Mouse (Mus musculus): ENCODE measurements around the gene Afg3l1. TPM values are rescaled to one million over a fixed set of nuclear protein-coding genes. Genes with fewer than 3 reads are reported as not detected.

Afg3l1 gene
- total and polyA plus RNA-seq, 2 experiments: 22.8 to 37.8 TPM

DNA sequence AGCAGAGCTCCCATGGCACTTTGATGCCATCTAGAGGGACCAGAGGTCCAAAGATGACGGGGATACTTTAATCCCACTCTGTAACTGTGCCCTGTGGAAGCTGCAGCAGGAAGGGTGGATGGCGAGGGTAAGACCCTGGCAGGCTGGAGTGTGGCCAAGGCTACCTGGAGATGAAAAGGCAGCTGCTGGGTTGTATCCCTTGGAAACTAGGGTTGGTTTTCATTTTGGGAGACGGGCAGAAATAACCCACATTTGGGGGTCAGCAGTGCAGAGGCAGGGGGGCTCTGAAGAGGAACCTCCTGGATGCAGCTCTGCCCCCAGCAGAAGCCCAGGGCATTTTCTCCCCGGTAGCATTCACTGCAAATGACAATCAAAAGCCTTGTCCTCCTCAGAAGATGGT lies 27.6 kb downstream of the Afg3l1 start:
- no peaks in the 10 kb centered on the region for H3K4me1 ChIP-seq (ENCODE audit: control insufficient read depth, insufficient read depth, low read length)
- H3K9ac ChIP-seq (ENCODE audit: low read depth, low read length): no peak overlapping the region
- H3K27ac ChIP-seq (replicated peaks; ENCODE audit: insufficient read depth, low read depth, low read length): no peak overlapping the region
- no peaks in the 10 kb centered on the region for H3K79me2 ChIP-seq (ENCODE audit: control insufficient read depth, insufficient read depth, low read length)
- no peak for TF ChIP-seq CTCF (IDR thresholded peaks at IDR 0.05; ENCODE audit: low read depth, low read length)
- TF ChIP-seq POLR2A (IDR thresholded peaks at IDR 0.05; ENCODE audit: extremely low read depth, insufficient read depth, low read length): no peak
- no peaks in the 10 kb centered on the region for H3K27me3 ChIP-seq (ENCODE audit: control insufficient read depth, insufficient read depth, low read length)
- no peak for DNase-seq (ENCODE audit: extremely low read depth, low read depth, low spot score)
- H3K4me3 ChIP-seq (ENCODE audit: insufficient read depth, low read depth, low read length): no peak overlapping the region
- H3K36me3 ChIP-seq (ENCODE audit: control insufficient read depth, insufficient read depth, low read length): peaks cover 17% of the 10 kb centered on the region; the same call in 1 of the 2 replicates
- WGBS: 91% methylated on average over 4 of the region's 4 CpGs

- H3K36me3 ChIP-seq (ENCODE audit: control insufficient read depth, insufficient read depth, low read length): peaks cover 16% of the 10 kb centered on the region; the same call in 1 of the 2 replicates
- H3K4me1 ChIP-seq (ENCODE audit: control insufficient read depth, insufficient read depth, low read length): no peaks in the 10 kb centered on the region
- TF ChIP-seq POLR2A (IDR thresholded peaks at IDR 0.05; ENCODE audit: extremely low read depth, insufficient read depth, low read length) (no peak), CTCF (IDR thresholded peaks at IDR 0.05; ENCODE audit: low read depth, low read length) (no peak)
- no peak for DNase-seq (ENCODE audit: extremely low read depth, low read depth, low spot score)
- H3K4me3 ChIP-seq (ENCODE audit: insufficient read depth, low read depth, low read length): no peak overlapping the region
- no peak overlapping the region for H3K9ac ChIP-seq (ENCODE audit: low read depth, low read length)
- no peaks in the 10 kb centered on the region for H3K79me2 ChIP-seq (ENCODE audit: control insufficient read depth, insufficient read depth, low read length)
- H3K27ac ChIP-seq (replicated peaks; ENCODE audit: insufficient read depth, low read depth, low read length): no peak overlapping the region
- H3K27me3 ChIP-seq (ENCODE audit: control insufficient read depth, insufficient read depth, low read length): no peaks in the 10 kb centered on the region
- 87% methylated on average over 9 of the region's 9 CpGs for WGBS
These were observed 28.0 kb downstream of the Afg3l1 start for GRCm38 (mm10) chr8:123505695-123506094.

GRCm38 (mm10) chr8:123507153-123507552 lies 29.4 kb downstream of the Afg3l1 start:
- peaks cover 6% of the 10 kb centered on the region; the same call in 1 of the 2 replicates for H3K36me3 ChIP-seq (ENCODE audit: control insufficient read depth, insufficient read depth, low read length)
- no peak for DNase-seq (ENCODE audit: extremely low read depth, low read depth, low spot score)
- H3K27ac ChIP-seq (replicated peaks; ENCODE audit: insufficient read depth, low read depth, low read length): no peak overlapping the region
- H3K4me1 ChIP-seq (ENCODE audit: control insufficient read depth, insufficient read depth, low read length): no peaks in the 10 kb centered on the region
- TF ChIP-seq CTCF (IDR thresholded peaks at IDR 0.05; ENCODE audit: low read depth, low read length) (no peak), POLR2A (IDR thresholded peaks at IDR 0.05; ENCODE audit: extremely low read depth, insufficient read depth, low read length) (no peak)
- H3K4me3 ChIP-seq (ENCODE audit: insufficient read depth, low read depth, low read length): no peak overlapping the region
- H3K9ac ChIP-seq (ENCODE audit: low read depth, low read length): no peak overlapping the region
- WGBS: 95% methylated on average over 5 of the region's 5 CpGs
- no peaks in the 10 kb centered on the region for H3K27me3 ChIP-seq (ENCODE audit: control insufficient read depth, insufficient read depth, low read length)
- no peaks in the 10 kb centered on the region for H3K79me2 ChIP-seq (ENCODE audit: control insufficient read depth, insufficient read depth, low read length)

- TF ChIP-seq POLR2A (IDR thresholded peaks at IDR 0.05; ENCODE audit: extremely low read depth, insufficient read depth, low read length) (no peak), CTCF (IDR thresholded peaks at IDR 0.05; ENCODE audit: low read depth, low read length) (no peak)
- H3K27me3 ChIP-seq (ENCODE audit: control insufficient read depth, insufficient read depth, low read length): peaks cover 11% of the 10 kb centered on the region; the same call in 1 of the 2 replicates
- WGBS: 64% methylated on average over 5 of the region's 5 CpGs
These were observed 33.1 kb downstream of the Afg3l1 start for GRCm38 (mm10) chr8:123510819-123511218.

GRCm38 (mm10) chr8:123514136-123514535 lies 36.4 kb downstream of the Afg3l1 start:
- DNase-seq (ENCODE audit: extremely low read depth, low read depth, low spot score): no peak
- H3K4me3 ChIP-seq (ENCODE audit: insufficient read depth, low read depth, low read length): no peak overlapping the region

More at GRCm38 (mm10) chr8:123510819-123511218, 33.1 kb downstream of the Afg3l1 start:
- Histone ChIP-seq H3K27ac (replicated peaks; ENCODE audit: insufficient read depth, low read depth, low read length) (no peak overlapping the region), H3K4me3 (ENCODE audit: insufficient read depth, low read depth, low read length) (no peak overlapping the region), H3K9ac (ENCODE audit: low read depth, low read length) (no peak overlapping the region), H3K36me3 (ENCODE audit: control insufficient read depth, insufficient read depth, low read length) (no peaks in the 10 kb centered on the region), H3K4me1 (ENCODE audit: control insufficient read depth, insufficient read depth, low read length) (no peaks in the 10 kb centered on the region), H3K79me2 (ENCODE audit: control insufficient read depth, insufficient read depth, low read length) (no peaks in the 10 kb centered on the region)
- no peak for DNase-seq (ENCODE audit: extremely low read depth, low read depth, low spot score)

GRCm38 (mm10) chr8:123514781-123515539 lies 37.3 kb downstream of the Afg3l1 start, which contains the start of gene Dbndd1:
Dbndd1 (minus strand) TSS chr8:123515463.
- no peak for TF ChIP-seq CTCF (IDR thresholded peaks at IDR 0.05; ENCODE audit: low read depth, low read length)
- TF ChIP-seq POLR2A (IDR thresholded peaks at IDR 0.05; ENCODE audit: extremely low read depth, insufficient read depth, low read length): no peak
- Histone ChIP-seq H3K4me3 (ENCODE audit: insufficient read depth, low read depth, low read length) (peak within 1 kb of the TSS; percentile 25; the same call in 1 of the 2 replicates), H3K27me3 (ENCODE audit: control insufficient read depth, insufficient read depth, low read length) (peaks cover 11% of the 10 kb centered on the region; the same call in 1 of the 2 replicates), H3K9ac (ENCODE audit: low read depth, low read length) (no peak within 1 kb of the TSS), H3K27ac (replicated peaks; ENCODE audit: insufficient read depth, low read depth, low read length) (no peak within 1 kb of the TSS), H3K4me1 (ENCODE audit: control insufficient read depth, insufficient read depth, low read length) (peaks cover 5% of the 10 kb centered on the region), H3K79me2 (ENCODE audit: control insufficient read depth, insufficient read depth, low read length) (no peaks in the 10 kb centered on the region), H3K36me3 (ENCODE audit: control insufficient read depth, insufficient read depth, low read length) (no peaks in the 10 kb centered on the region)
- WGBS: 4% methylated on average over 53 of the region's 63 CpGs
- no peak for DNase-seq (ENCODE audit: extremely low read depth, low read depth, low spot score)

More at GRCm38 (mm10) chr8:123514136-123514535, 36.4 kb downstream of the Afg3l1 start:
- no peaks in the 10 kb centered on the region for H3K36me3 ChIP-seq (ENCODE audit: control insufficient read depth, insufficient read depth, low read length)
- no peak overlapping the region for H3K9ac ChIP-seq (ENCODE audit: low read depth, low read length)
- WGBS: 7% methylated on average over 9 of the region's 9 CpGs
- peaks cover 4% of the 10 kb centered on the region for H3K4me1 ChIP-seq (ENCODE audit: control insufficient read depth, insufficient read depth, low read length)
- no peak overlapping the region for H3K27ac ChIP-seq (replicated peaks; ENCODE audit: insufficient read depth, low read depth, low read length)
- TF ChIP-seq POLR2A (IDR thresholded peaks at IDR 0.05; ENCODE audit: extremely low read depth, insufficient read depth, low read length): no peak
- no peak for TF ChIP-seq CTCF (IDR thresholded peaks at IDR 0.05; ENCODE audit: low read depth, low read length)
- H3K27me3 ChIP-seq (ENCODE audit: control insufficient read depth, insufficient read depth, low read length): peaks cover 11% of the 10 kb centered on the region; the same call in 1 of the 2 replicates
- no peaks in the 10 kb centered on the region for H3K79me2 ChIP-seq (ENCODE audit: control insufficient read depth, insufficient read depth, low read length)

All from liver, adult 2 months (tissue).